Mouse (Mus musculus): Measurements from ENCODE around the gene Ccdc106. TPM values are rescaled to one million over a fixed set of nuclear protein-coding genes. Genes with fewer than 3 reads are reported as not detected.

The Ccdc106 gene
- polyA plus RNA-seq, 1 experiment from 2014 or later: 1.5 TPM

DNA sequence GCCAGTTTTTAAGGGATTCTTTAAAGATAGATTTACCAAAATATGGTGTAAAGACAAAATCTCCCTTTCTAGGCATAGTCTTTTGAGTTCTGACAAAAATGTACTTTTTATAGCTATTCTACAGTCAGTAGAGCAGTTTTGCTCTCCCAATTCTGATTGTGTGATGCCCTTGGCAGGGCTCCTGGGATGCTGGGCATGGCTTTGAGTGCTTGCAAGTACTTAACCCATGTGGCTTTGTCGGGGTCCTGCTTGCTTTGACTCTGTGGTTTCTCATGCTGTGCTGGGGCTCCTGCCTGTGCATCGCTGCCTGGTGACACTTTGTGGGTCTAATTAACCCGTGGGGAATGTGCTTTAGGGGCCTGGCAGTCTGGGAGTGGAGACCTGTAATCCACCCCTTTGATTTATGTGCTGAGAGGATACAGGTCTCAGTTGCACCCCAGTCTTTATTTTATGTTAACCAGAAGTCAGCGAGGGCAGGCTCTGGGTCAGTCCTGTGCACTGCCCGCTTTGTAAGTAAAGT, 66.6 kb downstream of the Ccdc106 start:
- no peak for ATAC-seq (ENCODE audit: insufficient number of reproducible peaks, low FRiP score)

DNA sequence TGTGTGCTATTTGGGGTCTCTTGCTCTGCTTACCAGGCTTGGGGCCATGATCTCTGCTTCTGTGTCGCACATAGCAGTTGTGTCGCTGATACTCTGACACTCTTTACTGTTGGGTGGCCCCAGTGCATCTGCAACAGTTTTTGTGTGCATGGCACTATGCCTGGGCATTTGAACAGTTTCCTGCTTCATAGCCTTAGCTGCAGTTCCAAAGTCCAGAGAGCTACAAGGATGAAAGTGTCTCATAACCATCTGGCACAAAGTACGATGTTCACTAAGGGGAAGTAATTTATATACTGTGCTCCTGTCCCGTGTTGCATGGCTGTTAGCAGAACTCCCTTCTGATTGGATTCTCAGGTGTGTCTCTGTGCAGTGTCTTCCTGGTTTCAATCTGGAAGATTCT, 67.5 kb downstream of the Ccdc106 start:
- H3K4me3 ChIP-seq: no peak overlapping the region
- no peak for ATAC-seq (ENCODE audit: insufficient number of reproducible peaks, low FRiP score)
- H3K9ac ChIP-seq: no peak overlapping the region
- 91% methylated on average over 4 of the region's 4 CpGs for WGBS
- peaks cover 76% of the 10 kb centered on the region for H3K36me3 ChIP-seq
- no peaks in the 10 kb centered on the region for H3K27me3 ChIP-seq (replicated peaks)
- H3K4me2 ChIP-seq: no peak overlapping the region
- no peak overlapping the region for H3K27ac ChIP-seq (ENCODE audit: poor library complexity, severe bottlenecking)
- peaks cover 28% of the 10 kb centered on the region for H3K4me1 ChIP-seq (replicated peaks)
- no peaks in the 10 kb centered on the region for H3K9me3 ChIP-seq (replicated peaks)

More for the DNA sequence above, 66.6 kb downstream of the Ccdc106 start:
- no peaks in the 10 kb centered on the region for H3K27me3 ChIP-seq (replicated peaks)
- no peak overlapping the region for H3K9ac ChIP-seq
- no peaks in the 10 kb centered on the region for H3K9me3 ChIP-seq (replicated peaks)
- no peak overlapping the region for H3K27ac ChIP-seq (ENCODE audit: poor library complexity, severe bottlenecking)
- H3K4me2 ChIP-seq: no peak overlapping the region
- 85% methylated on average over 5 of the region's 5 CpGs for WGBS
- peaks cover 69% of the 10 kb centered on the region for H3K36me3 ChIP-seq
- no peak overlapping the region for H3K4me3 ChIP-seq
- peaks cover 34% of the 10 kb centered on the region for H3K4me1 ChIP-seq (replicated peaks)

DNA sequence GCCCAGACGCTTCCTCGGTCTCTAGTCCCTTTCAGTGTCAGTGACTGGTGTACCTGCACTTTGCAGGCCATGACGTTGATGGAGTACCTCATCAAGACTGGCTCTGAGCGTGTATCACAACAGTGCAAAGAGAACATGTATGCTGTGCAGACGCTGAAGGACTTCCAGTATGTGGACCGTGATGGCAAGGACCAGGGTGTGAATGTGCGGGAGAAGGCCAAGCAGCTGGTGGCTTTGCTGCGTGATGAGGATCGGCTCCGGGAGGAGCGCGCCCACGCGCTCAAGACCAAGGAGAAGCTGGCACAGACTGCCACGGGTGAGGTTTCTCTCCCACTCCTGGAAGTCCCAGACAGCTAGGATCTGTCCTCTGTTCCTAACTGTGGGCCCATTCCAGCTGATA, 69.5 kb downstream of the Ccdc106 start:
- H3K9me3 ChIP-seq (replicated peaks): no peaks in the 10 kb centered on the region
- H3K4me3 ChIP-seq: no peak overlapping the region
- no peak overlapping the region for H3K27ac ChIP-seq (ENCODE audit: poor library complexity, severe bottlenecking)
- H3K36me3 ChIP-seq: peaks cover 82% of the 10 kb centered on the region
- H3K9ac ChIP-seq: no peak overlapping the region
- no peak for ATAC-seq (ENCODE audit: insufficient number of reproducible peaks, low FRiP score)
- H3K4me1 ChIP-seq (replicated peaks): peaks cover 15% of the 10 kb centered on the region
- WGBS: 93% methylated on average over 15 of the region's 15 CpGs
- no peak overlapping the region for H3K4me2 ChIP-seq
- no peaks in the 10 kb centered on the region for H3K27me3 ChIP-seq (replicated peaks)

DNA sequence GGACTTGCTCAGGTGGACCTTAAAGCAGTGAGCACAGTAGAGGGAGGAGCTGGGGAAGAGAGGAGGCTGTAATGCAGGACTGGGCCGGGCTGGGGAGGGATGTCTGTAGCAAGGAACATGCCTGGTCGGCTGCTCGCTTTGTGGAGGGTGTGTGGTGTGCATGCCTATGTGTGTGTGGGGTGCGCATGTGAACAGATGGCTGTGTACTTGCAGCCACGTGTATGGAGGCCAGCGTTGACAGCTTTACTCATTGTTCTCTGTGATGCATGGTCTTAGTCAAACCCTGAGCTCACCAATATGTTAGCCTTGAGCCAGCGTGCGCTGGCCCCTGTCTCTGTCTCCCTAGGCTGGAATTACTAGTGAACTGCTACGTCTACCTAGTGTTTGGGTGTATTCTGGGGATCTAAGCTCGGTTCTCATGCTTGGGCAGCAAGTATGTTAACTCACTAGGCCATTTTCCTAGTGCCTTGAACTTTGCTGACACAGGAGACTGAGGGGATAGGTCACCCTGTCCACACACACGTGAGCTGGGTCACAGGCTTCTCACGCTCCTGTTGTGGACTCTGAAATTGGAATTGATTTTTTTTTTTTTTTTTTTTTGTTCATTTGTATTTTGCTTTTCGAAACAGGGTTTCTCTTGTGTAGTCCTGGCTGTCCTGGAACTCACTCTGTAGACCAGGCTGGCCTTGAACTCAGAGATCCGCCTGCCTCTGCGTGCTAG, 70.8 kb downstream of the Ccdc106 start:
- Histone ChIP-seq H3K4me1 (replicated peaks) (0 out of 2 replicates have a peak, but pooled peaks cover 5% of the 10 kb centered on the region), H3K27me3 (replicated peaks) (no peaks in the 10 kb centered on the region), H3K4me3 (no peak overlapping the region), H3K4me2 (no peak overlapping the region), H3K36me3 (peaks cover 83% of the 10 kb centered on the region), H3K9ac (no peak overlapping the region), H3K27ac (ENCODE audit: poor library complexity, severe bottlenecking) (no peak overlapping the region), H3K9me3 (replicated peaks) (no peaks in the 10 kb centered on the region)
- ATAC-seq (ENCODE audit: insufficient number of reproducible peaks, low FRiP score): no peak
- 90% methylated on average over 15 of the region's 15 CpGs for WGBS

DNA sequence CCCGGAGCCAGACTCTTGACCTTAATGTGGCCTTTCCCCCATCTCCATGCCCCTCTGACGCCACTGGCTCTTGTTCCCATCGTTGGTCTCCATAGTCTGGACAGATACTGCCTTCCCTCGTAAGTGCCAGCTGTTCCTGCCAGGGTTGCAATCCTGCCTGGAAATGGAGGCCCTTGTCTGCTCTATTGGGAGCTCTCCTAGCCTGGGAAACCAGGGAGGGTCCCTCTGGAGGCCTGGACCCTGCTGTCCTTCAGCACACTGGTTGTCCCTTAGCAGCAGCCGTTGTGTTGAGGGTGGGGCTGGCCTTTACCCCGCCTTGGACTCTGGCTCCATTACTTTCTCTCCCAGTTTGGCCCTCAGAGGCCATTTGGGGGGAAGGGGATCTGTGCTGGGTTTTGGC, 72.0 kb downstream of the Ccdc106 start:
- Histone ChIP-seq H3K9ac (no peak overlapping the region), H3K4me3 (no peak overlapping the region), H3K4me1 (replicated peaks) (0 out of 2 replicates have a peak, but pooled peaks cover 5% of the 10 kb centered on the region), H3K9me3 (replicated peaks) (no peaks in the 10 kb centered on the region), H3K27ac (ENCODE audit: poor library complexity, severe bottlenecking) (no peak overlapping the region), H3K36me3 (peaks cover 91% of the 10 kb centered on the region), H3K4me2 (no peak overlapping the region), H3K27me3 (replicated peaks) (no peaks in the 10 kb centered on the region)
- ATAC-seq (ENCODE audit: insufficient number of reproducible peaks, low FRiP score): no peak
- 81% methylated on average over 6 of the region's 6 CpGs for WGBS

DNA sequence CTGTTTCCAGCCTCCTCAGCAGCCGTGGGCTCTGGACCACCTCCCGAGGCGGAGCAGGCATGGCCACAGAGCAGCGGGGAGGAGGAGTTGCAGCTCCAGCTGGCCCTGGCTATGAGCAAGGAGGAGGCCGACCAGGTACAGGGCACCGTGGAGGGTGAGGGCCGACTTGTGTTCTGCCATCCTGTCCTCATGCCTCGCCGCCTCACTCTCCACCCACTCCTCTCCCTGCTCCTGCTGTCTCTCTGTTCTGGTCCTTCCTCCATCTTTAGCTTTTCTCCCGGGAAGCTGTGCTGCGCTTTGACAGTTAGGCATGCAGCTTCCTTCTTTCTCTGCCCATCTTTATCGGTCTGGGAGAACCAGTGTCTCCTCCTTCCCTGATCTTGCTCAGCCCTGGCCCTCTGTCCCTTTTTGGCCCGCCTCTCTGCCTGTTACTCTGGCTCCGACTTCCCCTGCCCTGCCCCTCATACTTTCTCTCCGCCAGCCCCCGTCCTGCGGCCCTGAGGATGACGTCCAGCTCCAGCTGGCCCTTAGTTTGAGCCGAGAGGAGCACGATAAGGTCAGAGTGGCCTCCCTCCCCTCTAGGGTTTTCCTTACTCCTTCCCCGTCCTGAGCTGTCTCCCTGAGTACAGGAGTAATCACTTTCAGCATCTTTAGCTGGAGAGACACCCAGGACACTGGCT, 72.6 kb downstream of the Ccdc106 start:
- Histone ChIP-seq H3K4me2 (no peak overlapping the region), H3K4me1 (replicated peaks) (0 out of 2 replicates have a peak, but pooled peaks cover 5% of the 10 kb centered on the region), H3K27me3 (replicated peaks) (no peaks in the 10 kb centered on the region), H3K36me3 (peaks cover 93% of the 10 kb centered on the region), H3K9me3 (replicated peaks) (no peaks in the 10 kb centered on the region), H3K9ac (no peak overlapping the region), H3K4me3 (no peak overlapping the region), H3K27ac (ENCODE audit: poor library complexity, severe bottlenecking) (no peak overlapping the region)
- no peak for ATAC-seq (ENCODE audit: insufficient number of reproducible peaks, low FRiP score)
- WGBS: 81% methylated on average over 21 of the region's 21 CpGs

DNA sequence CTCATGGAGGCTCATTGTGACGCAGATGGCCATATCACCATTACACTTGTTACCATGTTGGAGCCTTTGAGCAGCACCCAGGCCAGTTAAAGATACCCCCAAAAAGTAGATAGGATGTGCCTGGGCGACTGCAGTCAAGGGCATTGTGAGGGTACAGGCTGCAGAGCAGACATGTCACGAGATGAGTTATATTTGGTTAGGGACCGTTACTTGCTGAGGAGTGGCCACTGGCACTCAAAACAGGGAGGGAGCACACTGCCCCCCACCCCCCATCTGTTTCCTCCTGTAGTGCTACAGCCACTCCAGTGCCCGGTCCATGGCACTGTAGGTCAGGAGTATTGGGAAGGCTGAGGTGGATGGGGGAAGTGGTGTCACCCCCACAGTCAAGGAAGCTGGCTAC, 78.4 kb downstream of the Ccdc106 start:
- H3K27ac ChIP-seq (ENCODE audit: poor library complexity, severe bottlenecking): no peak overlapping the region
- H3K4me1 ChIP-seq (replicated peaks): no peaks in the 10 kb centered on the region
- no peaks in the 10 kb centered on the region for H3K27me3 ChIP-seq (replicated peaks)
- ATAC-seq (ENCODE audit: insufficient number of reproducible peaks, low FRiP score): no peak
- H3K9ac ChIP-seq: no peak overlapping the region
- H3K4me2 ChIP-seq: no peak overlapping the region
- H3K36me3 ChIP-seq: peaks cover 59% of the 10 kb centered on the region
- 81% methylated on average over 5 of the region's 5 CpGs for WGBS
- H3K4me3 ChIP-seq: no peak overlapping the region
- H3K9me3 ChIP-seq (replicated peaks): no peaks in the 10 kb centered on the region

DNA sequence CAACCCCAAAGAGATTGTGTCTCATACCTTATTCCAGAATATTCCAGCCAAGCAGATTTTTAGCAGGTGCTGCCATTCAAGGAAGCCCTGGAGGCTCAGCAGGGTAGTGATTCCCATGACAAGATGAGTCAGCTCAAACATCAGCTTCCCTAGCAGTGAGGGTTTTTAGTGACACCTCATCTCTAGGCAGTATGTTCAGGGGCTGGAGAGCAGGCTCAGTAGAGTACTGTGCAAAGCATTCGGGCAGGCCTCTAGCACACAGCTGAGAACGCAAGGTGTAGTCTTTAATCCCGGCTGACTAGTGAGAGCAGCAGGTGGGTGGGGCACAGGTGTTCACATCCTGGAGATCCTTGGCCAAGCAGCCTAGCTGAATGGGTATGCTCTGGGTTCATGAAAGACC, 79.4 kb downstream of the Ccdc106 start:
- H3K27me3 ChIP-seq (replicated peaks): no peaks in the 10 kb centered on the region
- H3K36me3 ChIP-seq: peaks cover 49% of the 10 kb centered on the region
- no peak for ATAC-seq (ENCODE audit: insufficient number of reproducible peaks, low FRiP score)
- no peak overlapping the region for H3K27ac ChIP-seq (ENCODE audit: poor library complexity, severe bottlenecking)
- WGBS: 81% methylated on average over 3 of the region's 3 CpGs
- H3K4me3 ChIP-seq: no peak overlapping the region
- no peak overlapping the region for H3K4me2 ChIP-seq
- no peaks in the 10 kb centered on the region for H3K4me1 ChIP-seq (replicated peaks)
- H3K9ac ChIP-seq: no peak overlapping the region
- no peaks in the 10 kb centered on the region for H3K9me3 ChIP-seq (replicated peaks)

DNA sequence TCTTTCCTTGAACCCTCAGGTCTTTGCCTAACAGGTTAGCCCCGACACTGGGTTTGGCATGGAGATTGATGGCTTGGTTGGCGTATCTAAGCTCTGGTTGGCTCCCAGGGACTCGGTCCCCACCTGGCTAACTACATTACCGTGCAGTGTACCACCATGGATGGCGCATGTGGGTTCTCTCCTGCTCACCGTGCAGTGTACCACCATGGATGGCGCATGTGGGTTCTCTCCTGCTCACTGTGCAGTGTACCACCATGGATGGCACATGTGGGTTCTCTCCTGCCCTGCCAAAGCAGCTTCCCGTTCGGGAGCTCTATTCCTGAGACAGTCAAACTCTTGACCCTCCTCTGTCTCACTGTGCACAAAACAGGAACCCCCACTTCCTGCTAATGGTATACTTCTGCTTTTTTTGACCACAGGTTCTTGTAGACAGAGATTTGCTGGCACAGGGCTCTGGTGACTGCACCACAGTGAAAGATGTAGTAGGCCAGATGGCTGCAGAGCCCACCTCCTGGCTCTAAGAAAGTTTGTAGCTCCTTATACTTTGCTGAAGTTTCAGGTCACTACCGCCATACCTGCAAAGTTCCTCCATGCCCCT, 80.8 kb downstream of the Ccdc106 start:
- peaks cover 35% of the 10 kb centered on the region for H3K36me3 ChIP-seq
- no peak overlapping the region for H3K4me2 ChIP-seq
- WGBS: 84% methylated on average over 10 of the region's 10 CpGs

DNA sequence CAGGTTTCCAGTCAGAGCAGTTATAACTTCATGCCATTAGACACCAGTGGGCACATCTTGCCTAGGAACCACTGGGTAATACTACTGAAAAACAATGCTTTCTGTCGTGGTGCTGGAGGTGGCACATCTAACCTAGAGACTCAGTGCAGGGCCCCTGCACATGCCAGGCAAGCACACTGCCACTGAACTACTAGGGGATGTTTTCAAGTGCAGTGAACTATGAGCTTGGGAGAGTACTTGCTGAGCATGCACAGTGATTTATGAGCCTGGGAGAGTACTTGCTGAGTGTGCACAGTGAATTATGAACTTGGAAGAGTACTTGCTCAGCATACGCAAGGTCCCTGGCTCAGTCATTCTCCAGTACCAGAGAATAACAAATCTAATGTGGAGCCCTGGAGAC, 82.2 kb downstream of the Ccdc106 start:
- Histone ChIP-seq H3K27me3 (replicated peaks) (no peaks in the 10 kb centered on the region), H3K27ac (ENCODE audit: poor library complexity, severe bottlenecking) (no peak overlapping the region), H3K4me1 (replicated peaks) (no peaks in the 10 kb centered on the region), H3K9me3 (replicated peaks) (no peaks in the 10 kb centered on the region), H3K4me3 (no peak overlapping the region), H3K9ac (no peak overlapping the region), H3K4me2 (no peak overlapping the region), H3K36me3 (peaks cover 21% of the 10 kb centered on the region)
- no peak for ATAC-seq (ENCODE audit: insufficient number of reproducible peaks, low FRiP score)
- WGBS: 91% methylated on average over 2 of the region's 2 CpGs

More for the DNA sequence above, 80.8 kb downstream of the Ccdc106 start:
- no peaks in the 10 kb centered on the region for H3K9me3 ChIP-seq (replicated peaks)
- no peaks in the 10 kb centered on the region for H3K27me3 ChIP-seq (replicated peaks)
- H3K9ac ChIP-seq: no peak overlapping the region
- no peak for ATAC-seq (ENCODE audit: insufficient number of reproducible peaks, low FRiP score)
- H3K27ac ChIP-seq (ENCODE audit: poor library complexity, severe bottlenecking): no peak overlapping the region
- H3K4me1 ChIP-seq (replicated peaks): no peaks in the 10 kb centered on the region
- no peak overlapping the region for H3K4me3 ChIP-seq

DNA sequence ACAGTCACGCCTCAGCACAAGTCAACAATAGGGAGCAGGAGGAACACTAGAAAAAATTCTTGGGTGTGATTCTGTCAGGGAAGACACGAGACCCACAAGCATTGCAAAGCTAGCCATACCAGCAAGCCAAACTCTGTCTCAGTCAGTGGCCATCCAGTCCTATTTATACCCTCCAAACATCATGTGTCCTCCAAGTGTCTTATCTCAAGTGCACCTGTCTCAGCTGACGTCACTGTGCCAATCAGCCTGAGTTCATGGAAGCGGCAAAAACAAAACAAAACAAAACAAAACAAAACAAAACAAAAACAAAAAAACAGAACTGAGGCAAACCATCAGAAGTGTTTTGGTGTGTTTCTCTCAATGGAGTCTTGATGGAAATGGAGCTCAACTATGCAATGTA, 87.9 kb downstream of the Ccdc106 start:
- Histone ChIP-seq H3K4me1 (replicated peaks) (0 out of 2 replicates have a peak, but pooled peaks cover 4% of the 10 kb centered on the region), H3K27ac (ENCODE audit: poor library complexity, severe bottlenecking) (no peak overlapping the region), H3K4me2 (no peak overlapping the region), H3K4me3 (no peak overlapping the region), H3K27me3 (replicated peaks) (no peaks in the 10 kb centered on the region), H3K9ac (no peak overlapping the region), H3K36me3 (no peaks in the 10 kb centered on the region), H3K9me3 (replicated peaks) (no peaks in the 10 kb centered on the region)
- 53% methylated on average over 4 of the region's 4 CpGs for WGBS
- peak; percentile 45; the same call in 1 of the 2 replicates for ATAC-seq (ENCODE audit: insufficient number of reproducible peaks, low FRiP score)

Measured in heart, embryonic 12.5 days (tissue).